Mouse (Mus musculus): Measurements from ENCODE around the gene Slc24a2.

DNA sequence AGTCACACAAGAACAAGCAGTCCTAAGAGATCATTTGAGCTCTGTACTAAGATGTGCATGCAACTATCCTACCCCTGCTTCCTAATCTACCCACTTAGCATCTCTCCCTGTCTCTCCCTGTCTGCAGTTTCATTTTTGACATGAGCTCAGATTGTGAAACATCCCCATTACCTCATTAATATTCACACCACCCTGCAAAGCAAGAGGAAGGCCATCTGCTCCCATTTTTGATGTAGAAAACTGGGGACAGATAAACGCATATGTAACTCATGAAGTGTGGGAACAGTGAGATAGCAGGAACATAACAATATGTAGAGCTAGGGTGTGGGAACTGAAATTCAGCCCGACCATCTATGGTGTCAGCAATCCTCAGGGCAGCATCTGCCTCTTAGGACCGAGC is 19.7 kb downstream of the Slc24a2 start:
- no peak for TF ChIP-seq POLR2A (IDR thresholded peaks at IDR 0.05; ENCODE audit: insufficient read depth, low read depth, low read length)
- no peak for TF ChIP-seq CTCF (IDR thresholded peaks at IDR 0.05; ENCODE audit: insufficient read depth, low read depth, low read length)
